Mouse (Mus musculus): ENCODE measurements around the gene Kctd8. TPM values are rescaled to one million over a fixed set of nuclear protein-coding genes. Genes with fewer than 3 reads are reported as not detected.

Kctd8 gene
- polyA plus RNA-seq, 1 experiment from 2014 or later, result 3.5 TPM

GRCm38 (mm10) chr5:69141082-69141481 is 200.4 kb downstream of the Kctd8 start:
- Histone ChIP-seq H3K4me3 (no peak overlapping the region), H3K4me1 (no peaks in the 10 kb centered on the region), H3K4me2 (no peak overlapping the region), H3K27ac (no peak overlapping the region), H3K9me3 (replicated peaks) (no peaks in the 10 kb centered on the region), H3K9ac (no peak overlapping the region), H3K27me3 (no peaks in the 10 kb centered on the region), H3K36me3 (ENCODE audit: poor library complexity, severe bottlenecking) (no peaks in the 10 kb centered on the region)
- ATAC-seq, result 0 out of 2 replicates have a peak, but pooled peaks have one; percentile 53
- 69% methylated on average over 4 of the region's 4 CpGs for WGBS

GRCm38 (mm10) chr5:69108718-69109117 is 232.8 kb downstream of the Kctd8 start:
- H3K27ac ChIP-seq, result no peak overlapping the region
- WGBS, result 83% methylated on average over 2 of the region's 2 CpGs
- H3K9me3 ChIP-seq (replicated peaks), result no peaks in the 10 kb centered on the region
- H3K27me3 ChIP-seq, result no peaks in the 10 kb centered on the region
- no peaks in the 10 kb centered on the region for H3K4me1 ChIP-seq
- no peaks in the 10 kb centered on the region for H3K36me3 ChIP-seq (ENCODE audit: poor library complexity, severe bottlenecking)
- H3K9ac ChIP-seq, result no peak overlapping the region
- H3K4me2 ChIP-seq, result no peak overlapping the region
- H3K4me3 ChIP-seq, result no peak overlapping the region
- ATAC-seq, result no peak

- no peaks in the 10 kb centered on the region for H3K9me3 ChIP-seq (replicated peaks)
- peak; percentile 69 for ATAC-seq
- no peaks in the 10 kb centered on the region for H3K36me3 ChIP-seq (ENCODE audit: poor library complexity, severe bottlenecking)
- 0 out of 2 replicates have a peak, but pooled peaks cover 6% of the 10 kb centered on the region for H3K4me1 ChIP-seq
- H3K4me3 ChIP-seq, result no peak overlapping the region
- no peak overlapping the region for H3K4me2 ChIP-seq
- 0 out of 2 replicates have a peak, but pooled peaks cover 4% of the 10 kb centered on the region for H3K27me3 ChIP-seq
- no peak overlapping the region for H3K9ac ChIP-seq
- H3K27ac ChIP-seq, result no peak overlapping the region
Observed at GRCm38 (mm10) chr5:69088912-69089311, 252.6 kb downstream of the Kctd8 start.

Small RNA genes within 50 kb of the gene (microRNA-seq; reads per million reads assigned to microRNA genes)
- gene Gm24368, result not detected

Other genes with a start within 250 kb of the Kctd8 start
- not detected in 2 replicates for gene Yipf7, start 201.0 kb upstream of the Kctd8 start, polyA plus RNA-seq (2015; fragmentation: Nextera tagmentation; extraction: Ambion mirVana)
- gene Guf1, start 215.2 kb upstream of the Kctd8 start, polyA plus RNA-seq (2015; fragmentation: Nextera tagmentation; extraction: Ambion mirVana), result 44.2 and 48.9 TPM in 2 replicates